Comparison of ENCODE assay signal across 27 mouse cellular contexts in genomic region chr14:55598521-55599390, GRCm38 (mm10). TPM values are rescaled to one million over a fixed set of nuclear protein-coding genes. Genes with fewer than 3 reads are reported as not detected.
"Had no signal": no experiment of that assay in that cellular context is flagged by ENCODE, and none has a peak within 500 bp of the region (broad histone marks: within the 10 kb centered on the region; RNA-seq: fewer than 3 reads in every experiment).

No protein-coding gene starts in this region.

- H3K4me3 ChIP-seq: gastrocnemius, adult 2 months; heart, adult 2 months; heart, embryonic 13.5 days; heart, embryonic 15.5 days; hindbrain, embryonic 10.5 days; hindbrain, embryonic 12.5 days; intestine, embryonic 15.5 days; layer of hippocampus, adult 2 months; left cerebral cortex, adult 2 months; limb, embryonic 10.5 days; limb, embryonic 12.5 days had no signal

- ATAC-seq: hindbrain, embryonic 16.5 days; inflammation-experienced regulatory T-cells, adult 6 months; intestine, embryonic 15.5 days had no signal

- H3K27ac ChIP-seq: gastrocnemius, adult 2 months; heart, adult 2 months; heart, embryonic 13.5 days; heart, embryonic 15.5 days; hindbrain, embryonic 10.5 days; hindbrain, embryonic 12.5 days; hindbrain, embryonic 14.5 days; intestine, embryonic 15.5 days; layer of hippocampus, adult 2 months; left cerebral cortex, adult 2 months; limb, embryonic 10.5 days; limb, embryonic 12.5 days had no signal

- H3K27me3 ChIP-seq: heart, embryonic 13.5 days; heart, embryonic 15.5 days; hindbrain, embryonic 12.5 days; intestine, embryonic 15.5 days; limb, embryonic 12.5 days had no signal

- H3K4me2 ChIP-seq: heart, embryonic 11.5 days; heart, embryonic 13.5 days; heart, embryonic 15.5 days; hindbrain, embryonic 12.5 days; hindbrain, embryonic 14.5 days; intestine, embryonic 15.5 days; limb, embryonic 12.5 days; liver, embryonic 11.5 days had no signal

- H3K9me3 ChIP-seq: heart, embryonic 13.5 days; heart, embryonic 15.5 days; hindbrain, embryonic 10.5 days; hindbrain, embryonic 12.5 days; intestine, embryonic 15.5 days; limb, embryonic 10.5 days; limb, embryonic 12.5 days had no signal

- H3K9ac ChIP-seq: heart, embryonic 13.5 days; heart, embryonic 15.5 days; hindbrain, embryonic 12.5 days; hindbrain, embryonic 14.5 days; intestine, embryonic 15.5 days; limb, embryonic 12.5 days had no signal

- DNase-seq: gastrocnemius, adult 2 months; gastrocnemius, postnatal 10 days; gastrocnemius, postnatal 25 days; heart, adult 2 months; heart, postnatal 14 days; heart, postnatal 4 days; kidney, adult 18-20 months; kidney, adult 8-10 months; kidney, postnatal 10 days; kidney, postnatal 25 days; kidney, postnatal 4 days; liver had no signal

RNA-seq across cellular contexts. Expression of gene Rec8, which starts 19.1 kb away (rescaled TPM):
- total RNA-seq: gastrocnemius, adult 2 months; granulocyte monocyte progenitor cell, adult 5-6 weeks had no signal
